Mouse (Mus musculus): Measurements from ENCODE around the gene Snx11. TPM values are rescaled to one million over a fixed set of nuclear protein-coding genes. Genes with fewer than 3 reads are reported as not detected.

The Snx11 gene
- 10.9 and 13.4 TPM in 2 replicates for polyA plus RNA-seq (2015; fragmentation: Nextera tagmentation; extraction: Ambion mirVana)

- H3K9me3 ChIP-seq (replicated peaks): no peaks in the 10 kb centered on the region
- H3K4me2 ChIP-seq: peak within 1 kb of the TSS; percentile 75
- ATAC-seq (replicated peaks; ENCODE audit: insufficient number of reproducible peaks, insufficient read depth, low FRiP score, low read depth): peak; percentile 100
- H3K9ac ChIP-seq: peak within 1 kb of the TSS; percentile 60
- peaks cover 4% of the 10 kb centered on the region; the same call in 1 of the 2 replicates for H3K36me3 ChIP-seq
- no peaks in the 10 kb centered on the region for H3K27me3 ChIP-seq
- 2% methylated on average over 59 of the region's 59 CpGs for WGBS
- peaks cover 11% of the 10 kb centered on the region for H3K4me1 ChIP-seq (replicated peaks)
- peak within 1 kb of the TSS; percentile 72 for H3K27ac ChIP-seq
- peak within 1 kb of the TSS; percentile 71 for H3K4me3 ChIP-seq
Measured at GRCm38 (mm10) chr11:96776968-96777962, at the start of gene Snx11. Gene Snx11 (minus strand): TSS chr11:96777559.

- Histone ChIP-seq H3K4me3 (peak overlapping the region; percentile 81), H3K36me3 (peaks cover 15% of the 10 kb centered on the region), H3K27ac (peak overlapping the region; percentile 100), H3K9ac (peak overlapping the region; percentile 83), H3K27me3 (no peaks in the 10 kb centered on the region), H3K9me3 (replicated peaks) (no peaks in the 10 kb centered on the region), H3K4me2 (peak overlapping the region; percentile 97), H3K4me1 (replicated peaks) (peaks cover 71% of the 10 kb centered on the region)
- WGBS: 62% methylated on average over 2 of the region's 2 CpGs
- ATAC-seq (replicated peaks; ENCODE audit: insufficient number of reproducible peaks, insufficient read depth, low FRiP score, low read depth): no peak
Measured at GRCm38 (mm10) chr11:96826481-96826880, 49.1 kb upstream of the Snx11 start.

- peaks cover 67% of the 10 kb centered on the region for H3K4me1 ChIP-seq (replicated peaks)
- peak overlapping the region; percentile 81 for H3K4me3 ChIP-seq
- peak overlapping the region; percentile 100 for H3K27ac ChIP-seq
- peak; percentile 20; the same call in 1 of the 2 replicates for ATAC-seq (replicated peaks; ENCODE audit: insufficient number of reproducible peaks, insufficient read depth, low FRiP score, low read depth)
- no peaks in the 10 kb centered on the region for H3K9me3 ChIP-seq (replicated peaks)
- H3K9ac ChIP-seq: peak overlapping the region; percentile 83
- peaks cover 30% of the 10 kb centered on the region for H3K36me3 ChIP-seq
- WGBS: 23% methylated on average over 7 of the region's 7 CpGs
- H3K4me2 ChIP-seq: peak overlapping the region; percentile 97
- no peaks in the 10 kb centered on the region for H3K27me3 ChIP-seq
Measured at GRCm38 (mm10) chr11:96824783-96825495, 47.6 kb upstream of the Snx11 start.

GRCm38 (mm10) chr11:96823880-96824782, 46.8 kb upstream of the Snx11 start:
- peaks cover 38% of the 10 kb centered on the region for H3K36me3 ChIP-seq
- H3K9me3 ChIP-seq (replicated peaks): no peaks in the 10 kb centered on the region
- peaks cover 67% of the 10 kb centered on the region for H3K4me1 ChIP-seq (replicated peaks)
- H3K4me3 ChIP-seq: peak overlapping the region; percentile 81
- 2% methylated on average over 25 of the region's 26 CpGs for WGBS
- no peaks in the 10 kb centered on the region for H3K27me3 ChIP-seq
- peak overlapping the region; percentile 97 for H3K4me2 ChIP-seq
- ATAC-seq (replicated peaks; ENCODE audit: insufficient number of reproducible peaks, insufficient read depth, low FRiP score, low read depth): peak; percentile 82
- peak overlapping the region; percentile 100 for H3K27ac ChIP-seq
- H3K9ac ChIP-seq: peak overlapping the region; percentile 68

- H3K27ac ChIP-seq: peak overlapping the region; percentile 100
- no peaks in the 10 kb centered on the region for H3K9me3 ChIP-seq (replicated peaks)
- H3K27me3 ChIP-seq: no peaks in the 10 kb centered on the region
- H3K9ac ChIP-seq: peak overlapping the region; percentile 68
- WGBS: 12% methylated on average over 9 of the region's 13 CpGs
- H3K36me3 ChIP-seq: peaks cover 45% of the 10 kb centered on the region
- peak overlapping the region; percentile 97 for H3K4me2 ChIP-seq
- peaks cover 62% of the 10 kb centered on the region for H3K4me1 ChIP-seq (replicated peaks)
- ATAC-seq (replicated peaks; ENCODE audit: insufficient number of reproducible peaks, insufficient read depth, low FRiP score, low read depth): no peak; the same call in 1 of the 2 replicates
- peak overlapping the region; percentile 81 for H3K4me3 ChIP-seq
Measured at GRCm38 (mm10) chr11:96823471-96823837, 46.1 kb upstream of the Snx11 start.

GRCm38 (mm10) chr11:96822675-96823470, 45.5 kb upstream of the Snx11 start:
- peak overlapping the region; percentile 81 for H3K4me3 ChIP-seq
- H3K27ac ChIP-seq: no peak overlapping the region; the same call in 1 of the 2 replicates
- H3K27me3 ChIP-seq: no peaks in the 10 kb centered on the region
- H3K9me3 ChIP-seq (replicated peaks): no peaks in the 10 kb centered on the region
- H3K4me1 ChIP-seq (replicated peaks): peaks cover 58% of the 10 kb centered on the region
- WGBS: 36% methylated on average over 4 of the region's 4 CpGs
- no peak for ATAC-seq (replicated peaks; ENCODE audit: insufficient number of reproducible peaks, insufficient read depth, low FRiP score, low read depth)
- H3K36me3 ChIP-seq: peaks cover 51% of the 10 kb centered on the region
- peak overlapping the region; percentile 97 for H3K4me2 ChIP-seq
- H3K9ac ChIP-seq: no peak overlapping the region

- WGBS: 89% methylated on average over 10 of the region's 10 CpGs
- H3K36me3 ChIP-seq: peaks cover 56% of the 10 kb centered on the region
Measured at GRCm38 (mm10) chr11:96821956-96822355, 44.6 kb upstream of the Snx11 start.

GRCm38 (mm10) chr11:96818128-96818710, 40.9 kb upstream of the Snx11 start:
- no peak overlapping the region for H3K4me3 ChIP-seq
- no peaks in the 10 kb centered on the region for H3K27me3 ChIP-seq
- no peaks in the 10 kb centered on the region for H3K9me3 ChIP-seq (replicated peaks)
- no peak overlapping the region for H3K4me2 ChIP-seq
- peaks cover 75% of the 10 kb centered on the region for H3K36me3 ChIP-seq
- H3K4me1 ChIP-seq (replicated peaks): peaks cover 11% of the 10 kb centered on the region
- 83% methylated on average over 8 of the region's 8 CpGs for WGBS
- H3K9ac ChIP-seq: no peak overlapping the region
- H3K27ac ChIP-seq: no peak overlapping the region
- no peak for ATAC-seq (replicated peaks; ENCODE audit: insufficient number of reproducible peaks, insufficient read depth, low FRiP score, low read depth)

More at GRCm38 (mm10) chr11:96821956-96822355, 44.6 kb upstream of the Snx11 start:
- no peak for ATAC-seq (replicated peaks; ENCODE audit: insufficient number of reproducible peaks, insufficient read depth, low FRiP score, low read depth)
- Histone ChIP-seq H3K4me3 (no peak overlapping the region), H3K9ac (no peak overlapping the region), H3K27ac (no peak overlapping the region), H3K4me1 (replicated peaks) (peaks cover 48% of the 10 kb centered on the region), H3K27me3 (no peaks in the 10 kb centered on the region), H3K9me3 (replicated peaks) (no peaks in the 10 kb centered on the region), H3K4me2 (no peak overlapping the region)

GRCm38 (mm10) chr11:96816979-96817378, 39.6 kb upstream of the Snx11 start:
- H3K4me2 ChIP-seq: no peak overlapping the region
- H3K9me3 ChIP-seq (replicated peaks): no peaks in the 10 kb centered on the region
- no peak overlapping the region for H3K4me3 ChIP-seq
- no peaks in the 10 kb centered on the region for H3K27me3 ChIP-seq
- H3K4me1 ChIP-seq (replicated peaks): no peaks in the 10 kb centered on the region
- no peak for ATAC-seq (replicated peaks; ENCODE audit: insufficient number of reproducible peaks, insufficient read depth, low FRiP score, low read depth)
- H3K27ac ChIP-seq: no peak overlapping the region
- H3K9ac ChIP-seq: no peak overlapping the region
- H3K36me3 ChIP-seq: peaks cover 78% of the 10 kb centered on the region
- 85% methylated on average over 5 of the region's 5 CpGs for WGBS

- ATAC-seq (replicated peaks; ENCODE audit: insufficient number of reproducible peaks, insufficient read depth, low FRiP score, low read depth): no peak
- Histone ChIP-seq H3K27me3 (no peaks in the 10 kb centered on the region), H3K36me3 (peaks cover 74% of the 10 kb centered on the region)
Measured at GRCm38 (mm10) chr11:96816494-96816893, 39.1 kb upstream of the Snx11 start.

More at GRCm38 (mm10) chr11:96816494-96816893, 39.1 kb upstream of the Snx11 start:
- WGBS: 89% methylated on average over 1 of the region's 1 CpGs
- no peak overlapping the region for H3K4me2 ChIP-seq
- no peak overlapping the region for H3K9ac ChIP-seq
- H3K4me1 ChIP-seq (replicated peaks): no peaks in the 10 kb centered on the region
- H3K27ac ChIP-seq: no peak overlapping the region
- H3K9me3 ChIP-seq (replicated peaks): no peaks in the 10 kb centered on the region
- no peak overlapping the region for H3K4me3 ChIP-seq

All from heart, embryonic 15.5 days (tissue).